14 mouse cellular contexts compared by ENCODE assay signal in the genomic region with DNA sequence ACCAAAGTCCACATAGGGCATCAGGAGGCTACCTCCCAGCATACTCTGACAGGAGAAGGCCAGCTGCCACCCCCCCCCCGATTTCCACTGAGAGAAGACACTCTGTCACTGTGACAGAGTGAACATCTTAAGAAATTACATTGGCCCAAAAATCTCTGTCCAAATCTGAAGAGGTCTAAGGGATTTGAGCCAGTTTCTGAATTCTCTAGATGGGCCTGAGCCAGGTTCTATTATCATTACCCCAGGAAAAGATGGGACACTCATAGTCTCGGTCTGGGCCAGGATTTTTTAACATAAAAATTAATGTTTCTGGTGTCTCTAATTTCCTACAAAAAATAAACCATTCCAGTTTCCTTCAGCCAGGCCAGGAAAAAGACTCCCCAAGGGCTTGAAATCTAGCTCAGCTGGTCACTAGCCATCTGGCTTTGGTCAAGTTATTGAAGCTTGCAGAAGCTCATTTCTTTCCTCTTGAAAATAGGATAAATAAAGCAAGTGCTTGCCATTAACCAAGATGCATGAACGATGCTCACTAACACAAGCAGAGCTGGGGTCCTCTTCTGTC.
DNase-seq lines count a peak whose midpoint lies in the region; ATAC-seq lines count a peak whose summit lies in the region.
"Had no signal": no experiment of that assay in that cellular context is flagged by ENCODE, and none has a peak within 500 bp of the region (broad histone marks: within the 10 kb centered on the region; RNA-seq: fewer than 3 reads in every experiment).

No protein-coding gene starts in this region.

- intact Hi-C loops in gastrocnemius, postnatal 36 days (cut with DNase I), result no loop called here

- no peak overlapping the region for H3K4me2 ChIP-seq in hindbrain, embryonic 14.5 days (replicated peaks)
- H3K4me2 ChIP-seq: forebrain, embryonic 13.5 days; heart, embryonic 15.5 days had no signal

- H3K36me3 ChIP-seq in hindbrain, embryonic 14.5 days (replicated peaks; ENCODE audit: control insufficient read depth, insufficient read depth), result no peaks in the 10 kb centered on the region
- H3K36me3 ChIP-seq: heart, embryonic 15.5 days; midbrain, embryonic 10.5 days had no signal

- H3K9me3 ChIP-seq in hindbrain, embryonic 14.5 days (ENCODE audit: control insufficient read depth, low read length), result no peaks in the 10 kb centered on the region
- H3K9me3 ChIP-seq: forebrain, embryonic 13.5 days; heart, embryonic 15.5 days; midbrain, embryonic 10.5 days had no signal

- no peak for DNase-seq in cerebellum, postnatal 4 days (ENCODE audit: low spot score in 2 of 2)
- DNase-seq in lung, postnatal 36 days, result peak; percentile 4
- DNase-seq in lung, postnatal 14 days, result no peak
- peak; percentile 22 to 61 for DNase-seq in gastrocnemius, postnatal 36 days
- peak; percentile 37 to 56 for DNase-seq in kidney, postnatal 4 days
- DNase-seq in hindbrain, embryonic 14.5 days (ENCODE audit: low spot score), result no peak
- no peak for DNase-seq in spleen, adult 12 weeks (ENCODE audit: low spot score)
- DNase-seq: adrenal gland, adult 8-10 months had no signal

- no peak overlapping the region for H3K4me3 ChIP-seq in hindbrain, embryonic 14.5 days (replicated peaks; ENCODE audit: low read length)
- H3K4me3 ChIP-seq: forebrain, embryonic 13.5 days; heart, embryonic 15.5 days; layer of hippocampus, adult 2 months; midbrain, embryonic 10.5 days had no signal

- H3K27ac ChIP-seq in hindbrain, embryonic 14.5 days, result no peak overlapping the region
- H3K27ac ChIP-seq: forebrain, embryonic 13.5 days; heart, embryonic 15.5 days; layer of hippocampus, adult 2 months; liver, embryonic 14.5 days; midbrain, embryonic 10.5 days had no signal

- H3K27me3 ChIP-seq in hindbrain, embryonic 14.5 days (ENCODE audit: control insufficient read depth, insufficient read depth, low read length), result no peaks in the 10 kb centered on the region
- H3K27me3 ChIP-seq: forebrain, embryonic 13.5 days; heart, embryonic 15.5 days had no signal

- ATAC-seq in cerebellum, adult (ENCODE audit: insufficient number of reproducible peaks, low FRiP score, low TSS enrichment), result peak; percentile 21; the same call in 1 of the 2 replicates
- no peak for ATAC-seq in hindbrain, embryonic 14.5 days (ENCODE audit: low FRiP score)
- ATAC-seq: forebrain, embryonic 13.5 days had no signal

- no peak overlapping the region for H3K9ac ChIP-seq in hindbrain, embryonic 14.5 days
- H3K9ac ChIP-seq: forebrain, embryonic 13.5 days; heart, embryonic 15.5 days; liver, embryonic 14.5 days had no signal

- H3K4me1 ChIP-seq in hindbrain, embryonic 14.5 days (replicated peaks; ENCODE audit: control insufficient read depth, insufficient read depth, low read length), result no peaks in the 10 kb centered on the region
- H3K4me1 ChIP-seq: forebrain, embryonic 13.5 days; heart, embryonic 15.5 days; midbrain, embryonic 10.5 days had no signal

- WGBS in hindbrain, embryonic 14.5 days, result 83% methylated on average over 3 of the region's 3 CpGs

Comparison
In these comparisons a context has a peak if more than half of its experiments do, and no peak if none do; other contexts are left out.
1. DNase-seq: peak in lung, postnatal 36 days (single experiment), gastrocnemius, postnatal 36 days (2 of 2) and kidney, postnatal 4 days (2 of 2); none in cerebellum, postnatal 4 days (0 of 2), lung, postnatal 14 days (single experiment), hindbrain, embryonic 14.5 days (single experiment) and spleen, adult 12 weeks (single experiment).